ENCODE assay signal across 15 mouse cellular contexts in the genomic region with DNA sequence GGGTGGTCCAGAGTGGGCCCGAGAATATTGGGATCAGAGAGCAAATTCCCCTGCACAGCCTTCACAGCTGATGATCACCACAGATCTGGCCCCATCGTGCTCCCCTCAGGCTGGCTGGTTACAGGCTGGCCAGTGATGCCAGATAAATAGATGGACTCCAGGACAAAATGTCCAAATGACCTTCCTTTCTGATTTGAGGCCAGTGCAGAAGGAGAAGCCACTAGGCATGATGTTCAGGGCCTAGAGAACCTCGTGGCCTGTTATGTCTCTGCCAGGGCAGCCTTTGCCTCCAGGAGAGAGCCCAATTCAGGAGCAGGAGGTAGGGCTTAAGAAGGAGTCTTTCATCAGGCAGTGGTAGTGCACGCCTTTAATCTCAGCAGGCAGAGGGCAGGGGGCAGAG. TPM values are rescaled to one million over a fixed set of nuclear protein-coding genes. Genes with fewer than 3 reads are reported as not detected.
DNase-seq lines count a peak whose midpoint lies in the region; ATAC-seq and TF ChIP-seq lines count a peak whose summit lies in the region.
"Had no signal": no experiment of that assay in that cellular context is flagged by ENCODE, and none has a peak within 500 bp of the region (broad histone marks: within the 10 kb centered on the region; RNA-seq: fewer than 3 reads in every experiment).

No protein-coding gene starts in this region.

- no peak for TF ChIP-seq CTCF in layer of hippocampus, adult 2 months (conservative IDR thresholded peaks at IDR 0.05)
- no peak for TF ChIP-seq CTCF in heart, postnatal 0 days (IDR thresholded peaks at IDR 0.05; ENCODE audit: low read depth)

- ATAC-seq in embryonic facial prominence, embryonic 15.5 days (ENCODE audit: insufficient number of reproducible peaks, low FRiP score, low TSS enrichment, low read depth) = no peak
- no peak for ATAC-seq in heart, embryonic 14.5 days (ENCODE audit: insufficient number of reproducible peaks, insufficient read depth, low FRiP score, low read depth)
- ATAC-seq in heart, postnatal 0 days (ENCODE audit: insufficient read depth, low read depth) = peak; percentile 26; the same call in 1 of the 2 replicates
- ATAC-seq: forebrain, embryonic 16.5 days; intestine, postnatal 0 days; midbrain, embryonic 16.5 days had no signal

- no peaks in the 10 kb centered on the region for H3K9me3 ChIP-seq in embryonic facial prominence, embryonic 15.5 days (replicated peaks)
- H3K9me3 ChIP-seq in embryonic facial prominence, embryonic 10.5 days = no peaks in the 10 kb centered on the region
- 0 out of 2 replicates have a peak, but pooled peaks cover 3% of the 10 kb centered on the region for H3K9me3 ChIP-seq in heart, embryonic 14.5 days (ENCODE audit: control insufficient read depth, low read length)
- H3K9me3 ChIP-seq in heart, postnatal 0 days (replicated peaks; ENCODE audit: control insufficient read depth, low read length) = no peaks in the 10 kb centered on the region
- H3K9me3 ChIP-seq: embryonic facial prominence, embryonic 12.5 days; hindbrain, embryonic 15.5 days had no signal

- H3K4me3 ChIP-seq in embryonic facial prominence, embryonic 15.5 days (replicated peaks) = no peak overlapping the region
- no peak overlapping the region for H3K4me3 ChIP-seq in embryonic facial prominence, embryonic 10.5 days
- H3K4me3 ChIP-seq in heart, embryonic 14.5 days (ENCODE audit: control insufficient read depth in 1 of 2, insufficient read depth in 1 of 2, low read depth in 1 of 2, low read length in 2 of 2) = no peak overlapping the region
- no peak overlapping the region for H3K4me3 ChIP-seq in layer of hippocampus, adult 2 months
- no peak overlapping the region for H3K4me3 ChIP-seq in heart, postnatal 0 days (ENCODE audit: low read depth, low read length)
- H3K4me3 ChIP-seq: embryonic facial prominence, embryonic 12.5 days had no signal

- DNase-seq in embryonic facial prominence, embryonic 10.5 days (ENCODE audit: low spot score) = no peak
- no peak for DNase-seq in heart, postnatal 4 days
- DNase-seq in layer of hippocampus, adult 2 months (ENCODE audit: low spot score in 2 of 2) = no peak
- DNase-seq in layer of hippocampus, postnatal 14 days (ENCODE audit: low spot score in 2 of 2) = no peak
- no peak for DNase-seq in heart, postnatal 0 days (ENCODE audit: low spot score)
- no peak for DNase-seq in c-Kit-positive CD71-positive TER-119-positive erythroid progenitor cells, embryonic 14.5 days (ENCODE audit: low spot score)
- DNase-seq: thymus, adult 2 months had no signal

- peak overlapping the region; percentile 63 for H3K27ac ChIP-seq in embryonic facial prominence, embryonic 15.5 days (replicated peaks)
- H3K27ac ChIP-seq in embryonic facial prominence, embryonic 10.5 days (replicated peaks) = no peak overlapping the region; the same call in 1 of the 2 replicates
- H3K27ac ChIP-seq in heart, embryonic 14.5 days (replicated peaks in 1 of 2; ENCODE audit: control insufficient read depth in 1 of 2, insufficient read depth in 1 of 2, low read depth in 2 of 2, low read length in 2 of 2) = peak overlapping the region; percentile 66 to 71
- 0 out of 2 replicates have a peak overlapping the region, but pooled peaks have one; percentile 70 for H3K27ac ChIP-seq in layer of hippocampus, adult 2 months
- peak overlapping the region; percentile 68 for H3K27ac ChIP-seq in heart, postnatal 0 days (ENCODE audit: low read depth)
- H3K27ac ChIP-seq: embryonic facial prominence, embryonic 12.5 days had no signal

- TF ChIP-seq EP300 in heart, postnatal 0 days (IDR thresholded peaks at IDR 0.05; ENCODE audit: low read depth) = no peak

- peaks cover 18% of the 10 kb centered on the region for H3K4me1 ChIP-seq in embryonic facial prominence, embryonic 15.5 days
- H3K4me1 ChIP-seq in embryonic facial prominence, embryonic 10.5 days = peaks cover 20% of the 10 kb centered on the region
- H3K4me1 ChIP-seq in heart, embryonic 14.5 days (ENCODE audit: control insufficient read depth in 2 of 2, insufficient read depth in 2 of 2, low read length in 2 of 2) = peaks cover 17 to 23% of the 10 kb centered on the region in 2 experiments
- H3K4me1 ChIP-seq in heart, postnatal 0 days (ENCODE audit: control insufficient read depth, insufficient read depth) = peaks cover 20% of the 10 kb centered on the region

- H3K4me2 ChIP-seq in embryonic facial prominence, embryonic 15.5 days (replicated peaks) = no peak overlapping the region
- no peak overlapping the region for H3K4me2 ChIP-seq in heart, embryonic 14.5 days (ENCODE audit: low read length)
- H3K4me2 ChIP-seq in heart, postnatal 0 days (ENCODE audit: low read depth, low read length) = peak overlapping the region; percentile 5; the same call in 1 of the 2 replicates
- H3K4me2 ChIP-seq: embryonic facial prominence, embryonic 12.5 days had no signal

- H3K36me3 ChIP-seq in embryonic facial prominence, embryonic 15.5 days = no peaks in the 10 kb centered on the region
- H3K36me3 ChIP-seq in embryonic facial prominence, embryonic 10.5 days (replicated peaks) = no peaks in the 10 kb centered on the region
- no peaks in the 10 kb centered on the region for H3K36me3 ChIP-seq in heart, embryonic 14.5 days (ENCODE audit: control insufficient read depth, insufficient read depth, low read length)
- H3K36me3 ChIP-seq in heart, postnatal 0 days (replicated peaks; ENCODE audit: control insufficient read depth, insufficient read depth, low read length) = no peaks in the 10 kb centered on the region
- H3K36me3 ChIP-seq: embryonic facial prominence, embryonic 12.5 days; hindbrain, embryonic 15.5 days had no signal

- H3K9ac ChIP-seq in embryonic facial prominence, embryonic 15.5 days = no peak overlapping the region
- H3K9ac ChIP-seq in heart, embryonic 14.5 days (ENCODE audit: low read length) = no peak overlapping the region; the same call in 1 of the 2 replicates
- no peak overlapping the region for H3K9ac ChIP-seq in heart, postnatal 0 days (replicated peaks; ENCODE audit: low read depth, low read length)
- H3K9ac ChIP-seq: embryonic facial prominence, embryonic 12.5 days; hindbrain, embryonic 15.5 days; lung, embryonic 14.5 days had no signal

- WGBS in embryonic facial prominence, embryonic 15.5 days = 63% methylated on average over 4 of the region's 4 CpGs
- 72% methylated on average over 4 of the region's 4 CpGs for WGBS in embryonic facial prominence, embryonic 10.5 days
- 70% methylated on average over 4 of the region's 4 CpGs for WGBS in heart, embryonic 14.5 days
- WGBS in heart, postnatal 0 days = 71% methylated on average over 4 of the region's 4 CpGs

- no peaks in the 10 kb centered on the region for H3K27me3 ChIP-seq in embryonic facial prominence, embryonic 15.5 days
- no peaks in the 10 kb centered on the region for H3K27me3 ChIP-seq in embryonic facial prominence, embryonic 10.5 days (replicated peaks; ENCODE audit: low read depth, poor library complexity, severe bottlenecking)
- no peaks in the 10 kb centered on the region for H3K27me3 ChIP-seq in heart, embryonic 14.5 days (ENCODE audit: control insufficient read depth, insufficient read depth, low read length)
- no peaks in the 10 kb centered on the region for H3K27me3 ChIP-seq in heart, postnatal 0 days (ENCODE audit: control insufficient read depth, insufficient read depth, low read length)
- H3K27me3 ChIP-seq: embryonic facial prominence, embryonic 12.5 days; hindbrain, embryonic 15.5 days had no signal

RNA-seq across cellular contexts. Expression of gene Adarb1, which starts 17.3 kb away (rescaled TPM):
- 5.2 and 8.0 TPM in 2 replicates for polyA plus RNA-seq in embryonic facial prominence, embryonic 15.5 days (2015; fragmentation: Nextera tagmentation; extraction: Ambion mirVana)
- 5.1 and 6.8 TPM in 2 replicates for polyA plus RNA-seq in embryonic facial prominence, embryonic 10.5 days (2016; fragmentation: Nextera tagmentation; extraction: Ambion mirVana)
- 13.4 and 15.4 TPM in 2 replicates for polyA plus RNA-seq in heart, embryonic 14.5 days (2014; fragmentation: Nextera tagmentation; extraction: Ambion mirVana)
- total RNA-seq in heart, postnatal 4 days (2021) = 10 to 100 TPM; 20.9 to 23.3 TPM
- 100 to 1,000 TPM; 110 to 120 TPM for total RNA-seq in layer of hippocampus, adult 2 months (2021)
- 100 to 1,000 TPM in 1 of 2 experiments, 10 to 100 TPM in 1; 94.7 to 110 TPM for total RNA-seq in layer of hippocampus, postnatal 14 days (2021)
- 23.7 and 26.9 TPM in 2 replicates for total RNA-seq in heart, postnatal 0 days (2014; rRNA removed; ENCODE audit: low replicate concordance)
- 7.8 and 8.5 TPM in 2 replicates for polyA plus RNA-seq in heart, postnatal 0 days (2015; fragmentation: Nextera tagmentation; extraction: Ambion mirVana)
